ENCODE assay signal across 8 mouse cellular contexts in genomic region chr4:104209081-104209480, GRCm38 (mm10).
DNase-seq lines count a peak whose midpoint lies in the region; ATAC-seq and TF ChIP-seq lines count a peak whose summit lies in the region.

No protein-coding gene starts in this region.

- no peaks in the 10 kb centered on the region for H3K9me3 ChIP-seq in embryonic facial prominence, embryonic 14.5 days (ENCODE audit: control insufficient read depth, low read length)

- no peak for DNase-seq in heart, adult 2 months
- DNase-seq in heart, adult 8-10 months (ENCODE audit: low spot score), result no peak
- DNase-seq in right cerebral cortex, postnatal 4 days, result peak; percentile 54
- DNase-seq in right cerebral cortex, adult 2 months (ENCODE audit: low spot score in 2 of 2), result no peak
- DNase-seq in embryonic facial prominence, embryonic 14.5 days (ENCODE audit: low spot score), result peak; percentile 41
- peak; percentile 61 for DNase-seq in retina, postnatal 1 day
- no peak for DNase-seq in natural killer cell, adult 2 months (ENCODE audit: low spot score in 2 of 2)
- DNase-seq in gastrocnemius, adult 8-10 months (ENCODE audit: low spot score in 2 of 2), result no peak

- no peak overlapping the region for H3K9ac ChIP-seq in heart, adult 2 months (ENCODE audit: low read depth, low read length)
- H3K9ac ChIP-seq in embryonic facial prominence, embryonic 14.5 days (ENCODE audit: low read depth, low read length), result no peak overlapping the region

- peak; percentile 39 for TF ChIP-seq CTCF in heart, adult 2 months (IDR thresholded peaks at IDR 0.05)

- H3K27me3 ChIP-seq in heart, adult 2 months (ENCODE audit: control insufficient read depth, insufficient read depth, low read length), result no peaks in the 10 kb centered on the region
- H3K27me3 ChIP-seq in embryonic facial prominence, embryonic 14.5 days (replicated peaks; ENCODE audit: control insufficient read depth, insufficient read depth, low read length), result no peaks in the 10 kb centered on the region

- H3K36me3 ChIP-seq in heart, adult 2 months (ENCODE audit: control insufficient read depth, insufficient read depth, low read length), result no peaks in the 10 kb centered on the region
- no peaks in the 10 kb centered on the region for H3K36me3 ChIP-seq in embryonic facial prominence, embryonic 14.5 days (ENCODE audit: control insufficient read depth, insufficient read depth, low read length)

- TF ChIP-seq EP300 in heart, adult 2 months (IDR thresholded peaks at IDR 0.05; ENCODE audit: insufficient read depth, low read depth, low read length), result no peak

- H3K79me2 ChIP-seq in heart, adult 2 months (replicated peaks; ENCODE audit: control insufficient read depth, insufficient read depth, low read length), result no peaks in the 10 kb centered on the region

- no peak for TF ChIP-seq POLR2A in heart, adult 2 months (IDR thresholded peaks at IDR 0.05; ENCODE audit: insufficient read depth, low read depth, low read length)

- H3K4me1 ChIP-seq in heart, adult 2 months (ENCODE audit: control insufficient read depth, insufficient read depth, low read length), result no peaks in the 10 kb centered on the region
- no peaks in the 10 kb centered on the region; the same call in none of the 2 replicates for H3K4me1 ChIP-seq in embryonic facial prominence, embryonic 14.5 days (ENCODE audit: control insufficient read depth, insufficient read depth, low read length)

- 22% methylated on average over 2 of the region's 2 CpGs for WGBS in heart, adult 2 months
- 25% methylated on average over 2 of the region's 2 CpGs for WGBS in embryonic facial prominence, embryonic 14.5 days

- H3K4me2 ChIP-seq in embryonic facial prominence, embryonic 14.5 days (ENCODE audit: low read depth, low read length), result no peak overlapping the region

- H3K27ac ChIP-seq in heart, adult 2 months, result no peak overlapping the region
- H3K27ac ChIP-seq in embryonic facial prominence, embryonic 14.5 days (replicated peaks; ENCODE audit: low read depth, low read length), result no peak overlapping the region

- intact Hi-C loops in heart, adult 2 months (cut with DNase I), result no loop called here

- no peak overlapping the region for H3K4me3 ChIP-seq in heart, adult 2 months
- no peak overlapping the region for H3K4me3 ChIP-seq in embryonic facial prominence, embryonic 14.5 days (ENCODE audit: low read depth, low read length)

- ATAC-seq in embryonic facial prominence, embryonic 14.5 days (ENCODE audit: low read depth), result no peak

Comparison
In these comparisons a context has a peak if more than half of its experiments do, and no peak if none do; other contexts are left out.
1. DNase-seq: peak in right cerebral cortex, postnatal 4 days (single experiment), embryonic facial prominence, embryonic 14.5 days (single experiment) and retina, postnatal 1 day (single experiment); none in heart, adult 2 months (0 of 2), heart, adult 8-10 months (single experiment), right cerebral cortex, adult 2 months (0 of 2), natural killer cell, adult 2 months (0 of 2) and gastrocnemius, adult 8-10 months (0 of 2).